Mouse (Mus musculus): ENCODE results near the gene Ahcyl1.
"Not testable (repeated sequence)": the region's sequence is repeated elsewhere in the genome, so short reads cannot be mapped to it uniquely, and the experiment has no call there.

Ahcyl1 gene

DNA sequence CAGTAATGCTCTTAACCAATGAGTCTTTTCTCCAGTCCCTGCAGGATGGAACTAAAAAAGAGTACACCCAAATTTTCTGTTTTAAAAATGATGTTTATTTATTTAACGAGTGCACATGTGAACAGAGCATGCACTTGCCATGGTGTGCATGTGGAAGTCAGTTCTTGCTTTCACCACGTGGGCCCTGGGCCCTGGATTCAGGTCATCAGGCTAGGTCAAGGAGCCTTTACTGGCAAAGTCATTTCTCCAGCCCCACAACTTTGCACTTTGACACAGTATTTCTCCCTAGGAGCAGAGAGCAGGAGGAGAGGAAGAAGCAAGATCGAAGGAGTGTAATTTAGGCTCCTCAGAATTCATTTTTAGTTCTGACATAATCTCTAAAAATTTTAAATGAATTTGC lies 41.5 kb downstream of the Ahcyl1 start:
- no peak for DNase-seq

DNA sequence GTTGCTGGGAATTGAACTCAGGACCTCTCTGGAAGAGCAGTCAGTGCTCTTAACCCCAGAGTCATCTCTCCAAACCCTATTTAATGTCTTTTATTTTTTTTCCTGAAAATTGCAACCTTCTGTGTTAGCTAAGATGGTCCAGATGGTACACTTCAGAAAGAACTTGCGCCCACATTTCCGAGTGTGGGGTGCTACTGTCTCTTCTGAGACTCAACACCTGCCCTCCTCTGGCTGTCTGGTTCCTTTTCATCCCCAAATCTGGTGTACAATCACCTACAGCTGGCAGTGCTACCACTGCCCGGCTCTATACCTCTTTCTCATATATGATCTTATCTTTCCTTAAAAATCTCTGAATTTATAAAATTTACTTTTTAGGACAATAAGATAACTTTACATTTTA lies 43.4 kb downstream of the Ahcyl1 start:
- DNase-seq, result no peak

DNA sequence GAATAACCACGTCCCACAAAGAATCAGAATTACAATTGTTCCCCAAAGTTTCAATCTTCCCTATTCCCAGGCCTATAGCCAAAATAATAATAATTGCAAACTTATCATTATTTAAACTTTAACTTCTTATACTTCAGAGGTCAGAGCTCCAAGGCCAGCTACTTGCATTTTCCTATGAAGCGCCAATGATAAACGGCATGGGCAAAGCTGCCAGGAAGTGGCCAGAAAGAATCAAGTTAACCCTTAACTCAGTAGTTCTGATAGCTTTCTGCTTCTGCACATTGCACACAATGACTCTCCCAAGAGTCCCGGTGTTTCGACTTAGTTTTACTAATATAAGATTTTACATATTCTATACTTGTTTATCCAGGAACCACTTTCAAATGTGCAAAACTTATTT lies 46.1 kb downstream of the Ahcyl1 start:
- not testable (repeated sequence) for DNase-seq

DNA sequence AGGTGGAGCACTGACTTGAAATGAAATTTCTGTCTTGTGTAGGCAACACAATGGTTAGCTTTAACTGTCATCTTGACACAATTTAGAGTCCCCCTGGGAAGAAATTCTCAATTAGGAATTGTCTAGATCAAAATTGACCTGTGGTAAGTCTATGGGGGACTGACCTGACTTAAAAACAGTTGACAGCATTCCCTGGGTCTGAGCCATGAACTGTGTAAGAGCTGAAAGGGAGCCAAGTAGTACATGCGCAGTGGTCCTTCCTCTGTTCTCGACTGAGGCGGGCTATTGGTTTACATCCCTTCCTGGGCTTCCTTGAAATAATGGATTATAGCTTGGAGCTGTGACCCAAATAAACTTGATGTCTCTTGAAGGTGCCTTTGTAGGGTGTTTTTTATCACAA lies 49.4 kb downstream of the Ahcyl1 start:
- DNase-seq, result no peak

DNA sequence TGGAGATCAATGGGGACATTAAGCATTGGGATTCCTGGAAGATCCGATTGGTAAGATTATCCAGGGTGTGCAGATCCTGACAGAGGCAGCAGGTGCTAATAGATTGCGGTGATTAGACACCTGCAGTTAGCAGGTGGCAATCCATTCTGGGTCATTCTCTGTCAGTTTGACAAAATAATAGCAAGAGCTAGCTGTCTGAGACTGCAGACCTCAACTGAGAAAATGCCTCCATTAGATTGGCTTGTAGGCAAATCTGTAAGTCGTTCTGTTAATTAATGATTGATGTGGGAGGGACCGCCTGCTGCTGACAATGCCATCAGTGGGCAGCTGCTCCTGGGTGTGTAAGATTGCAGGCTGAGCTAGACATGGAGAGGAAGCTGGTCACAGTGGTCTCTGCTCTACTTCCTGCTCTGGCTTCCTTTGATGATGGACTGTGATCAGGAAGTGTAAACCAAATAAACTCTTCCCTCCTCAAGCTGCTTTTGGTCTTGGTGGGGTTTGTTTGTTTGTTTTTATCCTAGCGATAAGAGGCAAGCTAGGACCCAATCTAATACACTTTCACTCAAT lies 58.7 kb downstream of the Ahcyl1 start:
- DNase-seq, result no peak

DNA sequence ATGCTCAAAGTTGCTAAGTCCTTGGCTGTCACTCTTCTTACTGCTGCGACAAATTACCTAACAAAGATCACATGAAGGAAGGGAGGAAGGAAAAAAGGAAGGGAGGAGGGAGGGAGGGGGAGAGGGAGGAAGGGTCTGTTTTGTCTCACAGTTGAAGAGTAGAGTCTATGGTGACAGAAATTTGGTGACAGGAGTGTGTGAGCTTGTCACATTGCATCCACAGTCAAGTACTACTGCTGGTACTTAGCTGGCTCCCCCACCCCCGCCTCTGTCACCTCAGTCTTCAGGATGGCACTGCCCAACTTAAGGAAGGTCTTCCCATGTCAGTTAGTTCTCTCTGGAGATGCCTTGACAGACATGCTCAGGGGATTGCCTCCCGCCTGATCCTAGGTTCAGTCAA lies 60.1 kb downstream of the Ahcyl1 start:
- DNase-seq, result no peak

DNA sequence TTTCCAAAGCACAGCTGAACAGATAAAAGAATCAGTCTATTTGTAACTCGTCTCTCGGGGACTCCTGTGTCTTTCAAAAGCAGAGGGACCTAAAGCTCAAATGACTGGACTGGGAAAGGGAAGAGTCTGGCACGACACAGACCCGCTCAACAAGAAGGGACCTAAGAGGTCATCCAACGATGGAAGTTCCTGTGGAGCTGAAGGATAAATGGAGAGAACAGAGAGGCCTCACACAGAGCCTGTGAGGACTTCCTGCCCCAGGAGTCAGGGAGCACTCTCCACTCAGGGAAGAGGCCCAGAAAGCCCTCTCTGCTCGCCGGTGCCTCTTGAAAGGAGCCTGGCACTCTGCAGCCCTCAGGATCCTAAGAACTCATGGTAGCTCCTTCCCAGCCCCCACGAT lies 60.5 kb downstream of the Ahcyl1 start:
- DNase-seq, result no peak

DNA sequence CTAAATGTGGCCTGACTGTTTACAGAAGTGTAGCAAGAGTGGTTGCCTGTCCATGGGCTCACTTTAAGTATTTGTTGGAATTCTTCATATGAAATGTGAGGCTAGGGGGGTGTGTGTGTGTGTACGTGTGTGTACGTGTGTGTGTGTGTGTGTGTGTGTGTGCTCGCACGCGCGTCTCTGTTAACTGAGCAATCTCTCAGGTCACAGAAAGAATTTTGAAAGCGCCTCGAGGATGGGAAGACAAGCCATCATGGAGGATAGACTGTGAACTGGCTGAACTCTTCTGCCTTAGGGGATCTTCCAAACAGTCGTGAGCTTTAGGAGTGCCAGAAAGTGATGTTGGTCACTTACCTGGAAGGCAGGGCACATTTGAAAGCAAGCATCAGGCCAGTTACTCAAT lies 62.5 kb downstream of the Ahcyl1 start:
- no peak for DNase-seq

DNA sequence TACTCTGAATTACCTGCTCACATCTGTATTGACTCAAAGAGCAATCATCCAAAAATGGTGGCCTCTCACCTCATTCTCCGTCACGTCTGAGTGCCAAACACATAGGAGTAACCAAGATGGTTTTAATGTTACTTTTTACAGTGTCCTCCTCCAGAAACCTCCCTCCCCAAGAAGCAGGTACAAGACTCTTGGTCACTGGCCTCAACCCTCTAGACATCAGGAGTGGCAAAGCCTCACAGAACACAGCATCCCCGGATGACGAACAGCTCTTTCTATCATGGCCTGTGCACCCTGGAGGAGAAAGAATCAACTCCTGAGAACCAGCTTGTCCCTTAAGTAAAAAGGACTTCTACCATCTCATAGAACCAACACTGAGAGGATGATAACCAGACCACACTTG lies 63.6 kb downstream of the Ahcyl1 start:
- DNase-seq, result no peak

DNA sequence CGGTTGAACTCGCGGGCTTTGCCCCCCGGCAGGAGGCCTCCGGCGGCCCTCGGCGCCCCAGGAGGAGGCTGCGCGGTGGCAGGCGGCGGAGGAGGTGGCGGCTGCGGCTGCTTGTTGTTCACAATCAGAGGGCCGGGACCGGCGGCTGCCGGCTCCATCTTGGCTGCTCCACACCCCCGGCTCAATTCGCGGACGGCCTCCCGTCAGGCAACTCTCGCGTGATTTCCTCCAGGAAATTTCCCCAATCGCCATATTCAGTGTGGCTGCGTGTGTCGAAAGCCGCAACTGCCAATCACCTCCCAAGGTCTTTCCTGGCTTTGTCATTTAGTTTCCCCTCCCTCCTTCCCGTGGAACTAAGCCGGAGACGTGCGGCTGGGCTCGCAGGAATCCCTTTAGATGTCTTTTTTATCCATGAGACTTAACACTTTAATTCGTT lies 64.8 kb downstream of the Ahcyl1 start, which contains the start of gene Strip1:
Strip1 (minus strand) TSS at position 172 of the 436 bp plus-strand sequence.
- DNase-seq, result peak; percentile 94

DNA sequence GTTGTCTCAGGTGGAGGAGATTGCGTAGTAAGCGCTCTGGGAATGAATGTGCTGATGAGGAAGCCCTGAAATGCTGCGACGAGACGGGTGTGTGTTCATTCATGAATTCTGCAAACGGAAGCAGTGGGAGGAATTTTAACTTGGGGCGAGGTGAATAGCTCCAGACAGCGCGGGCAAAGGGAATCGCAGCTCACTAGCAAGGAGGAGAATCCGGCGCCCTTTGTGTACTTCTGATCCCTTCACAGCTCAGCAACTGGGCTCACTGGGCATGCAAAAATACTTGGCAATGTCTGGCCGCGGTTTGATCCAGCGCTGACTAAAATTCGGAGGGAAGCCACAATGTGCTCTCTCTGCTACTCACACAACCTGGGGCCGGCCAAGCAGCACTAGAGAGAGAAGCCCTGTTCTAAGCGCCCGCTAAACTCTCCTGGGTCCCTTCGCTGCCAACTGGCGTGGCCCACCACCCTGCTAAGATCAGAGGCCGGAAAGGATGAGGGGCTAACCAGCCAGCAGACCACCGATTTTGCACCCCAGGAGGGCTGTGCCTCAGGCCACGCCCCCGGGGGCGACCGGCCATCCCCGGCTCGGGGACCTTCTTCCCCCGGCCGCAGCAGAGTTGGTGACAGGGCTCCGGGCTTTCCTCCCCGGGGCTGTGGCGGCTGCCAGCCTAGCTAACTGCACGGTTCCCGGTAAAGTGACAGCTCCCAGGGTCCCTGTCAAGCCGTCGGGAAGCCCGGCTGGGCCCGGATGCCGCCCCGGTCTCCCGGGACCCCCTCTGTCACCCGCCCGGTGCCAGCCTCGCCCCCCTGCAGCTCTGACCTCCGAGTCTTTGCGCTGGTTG lies 65.5 kb downstream of the Ahcyl1 start, which contains the start of gene Gm10961:
Gm10961 (plus strand) TSS at position 641 of the 841 bp plus-strand sequence.
- peak; percentile 34 for DNase-seq

DNA sequence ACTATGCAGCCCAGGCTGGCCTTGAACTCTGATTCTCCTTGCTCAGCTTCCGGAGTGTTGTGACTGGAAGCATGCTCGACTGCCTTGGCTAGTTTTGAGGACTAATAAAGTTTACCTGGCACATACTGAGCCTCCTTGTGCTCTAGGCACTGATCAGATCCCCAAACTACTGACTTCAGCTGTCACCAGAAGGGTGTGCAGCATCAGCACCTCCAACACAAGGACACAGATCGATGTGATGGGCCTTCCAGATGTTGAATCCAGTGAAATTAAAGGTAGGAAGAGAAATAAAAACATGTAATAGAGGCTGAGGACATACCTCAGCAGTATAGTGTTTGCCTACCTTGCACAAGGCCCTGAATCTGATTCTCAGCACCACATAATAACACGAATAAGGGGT lies 66.9 kb downstream of the Ahcyl1 start:
- DNase-seq, result no peak

DNA sequence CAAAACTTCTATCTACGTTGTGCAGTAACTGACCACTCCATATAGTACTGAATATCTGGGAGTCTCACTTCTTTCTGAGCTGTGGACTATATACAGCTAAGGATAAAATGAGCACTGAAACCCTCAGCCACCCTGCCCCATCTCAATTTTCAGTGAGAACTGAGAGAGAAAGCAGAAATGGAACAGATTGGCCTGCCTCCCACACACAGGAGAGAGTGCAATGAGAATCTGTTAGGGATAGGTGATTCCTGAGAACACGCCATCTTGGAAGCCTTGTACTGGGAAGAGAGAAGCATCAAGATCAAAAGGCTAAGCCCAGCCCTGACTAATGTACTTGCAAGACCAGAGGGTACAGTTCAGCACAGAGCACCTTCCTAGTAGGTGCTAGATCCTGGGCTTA lies 67.8 kb downstream of the Ahcyl1 start:
- peak; percentile 70 for DNase-seq

DNA sequence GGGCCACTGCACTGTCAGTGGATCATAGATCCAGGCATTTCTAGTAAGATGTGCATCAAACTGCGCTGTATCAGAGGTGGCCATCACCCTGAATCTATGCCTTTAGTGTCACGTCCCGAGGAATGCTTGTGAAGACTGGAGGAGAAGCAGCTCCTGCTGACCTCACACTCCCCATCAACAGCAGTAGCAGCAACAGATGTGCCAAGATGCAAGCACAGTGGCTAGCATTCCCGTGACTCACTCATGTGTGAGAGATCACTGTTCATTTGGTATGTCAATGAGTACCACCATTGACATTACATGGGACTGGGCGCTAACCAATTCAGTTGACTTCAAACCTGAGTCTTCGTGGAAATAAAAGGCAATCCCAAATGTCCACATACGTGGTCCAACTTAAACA lies 68.7 kb downstream of the Ahcyl1 start:
- no peak for DNase-seq

DNA sequence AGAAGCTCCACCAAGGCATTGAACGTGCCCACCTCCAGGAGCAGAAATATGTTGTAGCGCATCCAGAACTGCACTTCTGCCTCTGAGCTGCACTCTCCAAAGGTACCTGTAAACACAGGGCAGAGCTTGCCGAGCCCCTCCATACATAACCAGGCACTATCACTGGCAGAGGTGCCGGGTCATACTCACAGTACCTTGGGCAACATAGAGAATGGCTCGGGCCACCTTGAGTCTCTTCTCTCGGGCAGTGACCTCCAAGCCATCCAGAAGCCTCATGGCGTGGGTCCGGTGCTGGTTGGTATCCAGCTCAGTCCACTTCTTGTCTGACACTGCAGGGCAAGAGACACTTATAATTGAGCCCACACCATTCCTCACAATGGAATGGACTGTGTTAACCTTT lies 69.6 kb downstream of the Ahcyl1 start:
- no peak for DNase-seq

DNA sequence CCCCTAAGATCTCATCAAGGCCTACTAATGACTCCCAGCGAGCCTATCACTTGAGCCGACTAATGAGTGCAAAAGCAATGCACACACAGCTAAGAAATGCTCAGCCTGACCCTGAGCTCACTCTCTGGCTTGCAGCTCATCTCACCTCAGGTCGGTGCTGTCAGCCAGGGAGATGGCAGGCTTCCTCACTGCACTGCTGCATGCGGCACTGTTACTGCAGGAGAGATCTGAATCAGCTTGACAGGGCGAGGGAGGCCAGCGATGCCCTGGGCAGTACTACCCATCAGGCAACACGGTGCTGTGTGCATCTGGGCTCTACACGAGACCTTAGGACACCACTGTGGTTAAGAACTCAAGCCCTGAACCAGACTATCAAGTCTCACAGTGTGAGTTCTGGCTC lies 70.8 kb downstream of the Ahcyl1 start:
- no peak for DNase-seq

DNA sequence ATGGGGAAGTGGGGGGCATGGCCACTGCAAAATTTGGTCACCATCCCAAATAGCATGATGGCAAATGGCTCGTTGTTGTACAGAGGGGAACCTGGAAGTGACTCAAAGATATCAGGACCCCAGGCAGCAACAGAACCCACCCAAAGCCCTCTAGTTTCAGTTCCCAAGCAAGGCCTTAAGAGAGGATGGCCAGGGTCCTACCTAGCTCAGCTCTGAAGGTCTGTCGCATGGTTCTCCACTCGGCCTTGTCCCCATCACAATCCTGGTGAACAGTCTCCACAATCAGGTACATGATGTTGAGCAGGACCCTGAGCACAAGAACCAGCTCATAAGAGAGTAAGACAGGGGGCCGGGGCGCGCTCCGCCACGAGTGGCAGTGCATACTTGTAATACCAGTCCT lies 71.9 kb downstream of the Ahcyl1 start:
- no peak for DNase-seq

DNA sequence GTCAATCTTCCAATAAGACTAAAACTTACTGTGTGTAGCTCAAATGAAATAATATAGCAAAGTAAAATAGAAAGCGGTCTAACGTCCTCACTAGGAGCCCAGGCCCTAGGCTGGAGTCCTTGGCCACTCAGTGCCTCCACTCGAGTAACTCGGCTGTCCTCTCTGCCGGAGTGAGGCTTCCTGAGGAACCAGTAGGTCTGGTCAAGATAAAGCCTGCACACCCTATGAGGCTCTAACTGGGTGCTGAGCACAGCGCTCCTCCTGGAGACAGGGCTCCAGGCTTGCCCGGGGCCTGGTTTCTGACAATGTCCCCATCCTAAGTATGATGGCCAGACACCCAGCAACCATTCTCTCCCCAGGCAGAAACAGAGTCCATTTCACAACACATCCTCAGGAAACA lies 73.8 kb downstream of the Ahcyl1 start:
- no peak for DNase-seq

DNA sequence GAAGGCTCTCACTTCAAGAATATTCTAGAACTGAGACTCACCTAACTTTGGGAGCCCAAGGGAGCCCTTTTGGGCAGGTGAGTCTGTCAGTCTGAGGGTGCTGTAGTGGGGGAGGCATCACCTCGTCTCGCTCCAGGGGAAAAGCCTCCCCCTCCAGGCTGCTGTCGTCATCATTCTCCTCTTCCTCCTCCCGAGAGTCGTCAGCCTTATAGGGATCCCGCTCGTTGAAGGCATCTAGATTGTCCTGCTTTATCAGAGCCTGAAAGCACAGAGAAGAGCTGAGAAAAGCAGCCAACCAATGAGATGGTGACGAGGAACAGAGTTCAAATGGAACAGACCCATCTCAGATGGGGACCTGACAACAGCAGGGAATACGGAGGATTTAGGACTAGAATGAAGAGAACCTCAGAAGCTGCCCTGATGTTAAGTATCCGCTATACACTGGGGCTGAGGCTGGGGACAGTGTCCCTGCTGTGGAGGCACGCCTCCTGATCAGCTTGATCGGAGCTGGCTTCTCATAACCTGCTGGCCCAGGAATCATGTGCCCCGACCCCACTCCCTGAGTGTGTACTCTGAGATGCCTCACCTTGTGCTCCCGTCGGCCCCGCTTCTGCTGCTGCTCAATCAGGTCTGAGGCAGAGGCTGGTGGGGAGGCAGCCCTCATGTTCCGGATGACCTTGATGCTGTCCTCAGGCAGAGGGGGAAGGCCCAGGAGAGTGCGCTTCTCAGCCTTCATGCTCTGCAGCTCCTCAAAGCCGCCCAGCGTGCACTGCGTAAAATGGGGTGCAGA lies 74.9 kb downstream of the Ahcyl1 start:
- no peak for DNase-seq

DNA sequence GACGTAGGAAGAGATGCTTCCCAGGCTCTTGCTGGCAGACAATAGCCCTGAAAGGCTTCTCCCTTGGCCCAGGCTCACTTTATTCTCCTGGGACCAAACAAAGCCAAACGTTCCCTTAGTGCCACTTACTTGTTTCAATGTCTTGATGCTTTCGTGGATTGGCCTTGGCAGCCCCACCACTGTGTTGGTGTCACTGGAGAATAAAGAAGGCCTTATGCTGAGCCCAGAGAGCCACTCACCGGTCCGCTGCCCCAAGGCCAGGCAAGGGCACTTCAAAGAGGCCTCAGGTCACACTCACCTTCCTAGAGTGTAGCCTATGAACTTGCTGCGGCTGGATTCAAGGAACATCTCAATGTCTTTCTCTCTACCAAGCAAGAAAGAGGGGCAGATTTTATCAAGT lies 76.4 kb downstream of the Ahcyl1 start:
- no peak for DNase-seq

DNA sequence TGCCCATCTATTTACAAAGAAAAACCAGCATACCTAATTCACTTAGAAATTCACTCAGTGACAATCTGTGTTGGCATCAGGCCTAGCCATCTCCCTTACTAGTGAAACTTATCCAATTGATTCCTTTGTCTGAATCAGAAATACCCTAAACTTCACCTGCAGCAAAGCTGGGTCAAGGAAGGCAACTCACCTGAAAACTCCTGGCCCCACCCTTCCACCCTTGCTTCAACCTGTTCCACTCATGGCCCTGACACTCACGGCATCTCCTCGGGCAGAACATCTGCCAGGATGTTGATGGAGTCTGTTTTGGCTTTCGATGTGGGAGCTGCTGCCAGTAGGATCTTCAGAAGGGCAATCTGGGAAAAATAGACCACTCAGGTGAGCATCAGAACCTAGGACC lies 78.6 kb downstream of the Ahcyl1 start:
- DNase-seq, result no peak

Data from layer of hippocampus, adult 9-11 months (tissue).